Mouse (Mus musculus): ENCODE data around the gene Gnat2.

- TF ChIP-seq EP300 (IDR thresholded peaks at IDR 0.05; ENCODE audit: insufficient read depth, low read depth, low read length), result no peak
- peak; percentile 79 for TF ChIP-seq CTCF (IDR thresholded peaks at IDR 0.05; ENCODE audit: low read depth, low read length)
Measured at GRCm38 (mm10) chr3:108147386-108148235, 55.0 kb downstream of the Gnat2 start.

Measured in ES-Bruce4 (cell line).